ENCODE assay signal across 26 mouse cellular contexts in genomic region chr7:78441706-78442105, GRCm38 (mm10).
A peak's percentile ranks its signal among the peaks of the same experiment; 100 is the strongest.
DNase-seq lines count a peak whose midpoint lies in the region; ATAC-seq and TF ChIP-seq lines count a peak whose summit lies in the region.
"Had no signal": no experiment of that assay in that cellular context is flagged by ENCODE, and none has a peak within 500 bp of the region (broad histone marks: within the 10 kb centered on the region; RNA-seq: fewer than 3 reads in every experiment).

No protein-coding gene starts in this region.

- peak; percentile 15 for DNase-seq in adrenal gland, postnatal 14 days
- no peak for DNase-seq in adrenal gland, adult 8-10 months
- no peak for DNase-seq in layer of hippocampus, adult 2 months (ENCODE audit: low spot score in 2 of 2)
- no peak for DNase-seq in layer of hippocampus, postnatal 10 days (ENCODE audit: low spot score in 2 of 2)
- DNase-seq in cerebellum, postnatal 14 days: peak; percentile 74 to 89
- no peak for DNase-seq in kidney, postnatal 25 days
- DNase-seq: kidney, adult 8-10 months; kidney, postnatal 10 days; layer of hippocampus, postnatal 36 days; liver, postnatal 0 days; lung, postnatal 10 days; retina, postnatal 1 day; right cerebral cortex, postnatal 25 days; thymus, adult 18-20 months; thymus, postnatal 36 days had no signal

- ATAC-seq in activated CD4-positive, CD25-positive, alpha-beta regulatory T cell, adult 4 months: no peak
- ATAC-seq: CD4-positive, CD25-positive, alpha-beta regulatory T cell, adult 4 months; forebrain, embryonic 14.5 days; intestine, embryonic 15.5 days; liver, postnatal 0 days; midbrain, embryonic 16.5 days had no signal

- H3K4me3 ChIP-seq in layer of hippocampus, adult 2 months: no peak overlapping the region
- H3K4me3 ChIP-seq: heart, embryonic 13.5 days; hindbrain, embryonic 15.5 days; intestine, embryonic 15.5 days; limb, embryonic 12.5 days; midbrain, embryonic 10.5 days; myocyte; neural tube, embryonic 13.5 days had no signal

- TF ChIP-seq CTCF in layer of hippocampus, adult 2 months (conservative IDR thresholded peaks at IDR 0.05): no peak

- H3K27ac ChIP-seq in layer of hippocampus, adult 2 months: peak overlapping the region; percentile 84
- H3K27ac ChIP-seq: heart, embryonic 13.5 days; hindbrain, embryonic 15.5 days; intestine, embryonic 15.5 days; limb, embryonic 12.5 days; midbrain, embryonic 10.5 days; neural tube, embryonic 13.5 days had no signal

Comparison
In these comparisons a context has a peak if more than half of its experiments do, and no peak if none do; other contexts are left out.
1. DNase-seq: peak in adrenal gland, postnatal 14 days (single experiment) and cerebellum, postnatal 14 days (2 of 2); none in adrenal gland, adult 8-10 months (single experiment), layer of hippocampus, adult 2 months (0 of 2), layer of hippocampus, postnatal 10 days (0 of 2) and kidney, postnatal 25 days (0 of 2).